Mouse (Mus musculus): ENCODE measurements at regions not wholly inside any gene's neighbourhood (a gene's known extent, or its start where the extent isn't known, plus 50 kb on each side); places are given as distances from the start of the nearest gene placed in this dataset.

- DNase-seq (ENCODE audit: low spot score) = no peak
Observed at GRCm38 (mm10) chr1:193949817-193950216, 579.7 kb upstream of the Camk1g start.

GRCm38 (mm10) chr1:193946953-193947586, 577.0 kb upstream of the Camk1g start:
- DNase-seq (ENCODE audit: low spot score) = no peak

GRCm38 (mm10) chr1:193935969-193936368, 565.9 kb upstream of the Camk1g start:
- no peak for DNase-seq (ENCODE audit: low spot score)

- DNase-seq (ENCODE audit: low spot score) = no peak
Observed at GRCm38 (mm10) chr1:193934308-193934707, 564.2 kb upstream of the Camk1g start.

- no peak for DNase-seq (ENCODE audit: low spot score)
Observed at GRCm38 (mm10) chr1:193931131-193931729, 561.1 kb upstream of the Camk1g start.

GRCm38 (mm10) chr1:193928607-193929006, 558.5 kb upstream of the Camk1g start:
- DNase-seq (ENCODE audit: low spot score) = no peak

- DNase-seq (ENCODE audit: low spot score) = no peak
Observed at GRCm38 (mm10) chr1:193922756-193923155, 552.7 kb upstream of the Camk1g start.

- DNase-seq (ENCODE audit: low spot score) = no peak
Observed at GRCm38 (mm10) chr1:193919243-193919642, 549.1 kb upstream of the Camk1g start.

GRCm38 (mm10) chr1:193905711-193906110, 535.6 kb upstream of the Camk1g start:
- no peak for DNase-seq (ENCODE audit: low spot score)

- no peak for DNase-seq (ENCODE audit: low spot score)
Observed at GRCm38 (mm10) chr1:193894072-193894471, 524.0 kb upstream of the Camk1g start.

- no peak for DNase-seq (ENCODE audit: low spot score)
Observed at GRCm38 (mm10) chr1:193876540-193876939, 506.4 kb upstream of the Camk1g start.

GRCm38 (mm10) chr1:193876121-193876520, 506.0 kb upstream of the Camk1g start:
- DNase-seq (ENCODE audit: low spot score) = no peak

GRCm38 (mm10) chr1:193875287-193875686, 505.2 kb upstream of the Camk1g start:
- no peak for DNase-seq (ENCODE audit: low spot score)

GRCm38 (mm10) chr1:193870731-193871130, 500.6 kb upstream of the Camk1g start:
- DNase-seq (ENCODE audit: low spot score) = no peak

- no peak for DNase-seq (ENCODE audit: low spot score)
Observed at GRCm38 (mm10) chr1:193868639-193869320, 498.7 kb upstream of the Camk1g start.

- no peak for DNase-seq (ENCODE audit: low spot score)
Observed at GRCm38 (mm10) chr1:193860767-193861299, 490.7 kb upstream of the Camk1g start.

- DNase-seq (ENCODE audit: low spot score) = no peak
Observed at GRCm38 (mm10) chr1:193860354-193860753, 490.3 kb upstream of the Camk1g start.

- no peak for DNase-seq (ENCODE audit: low spot score)
Observed at GRCm38 (mm10) chr1:193859257-193860125, 489.4 kb upstream of the Camk1g start.

- no peak for DNase-seq (ENCODE audit: low spot score)
Observed at GRCm38 (mm10) chr1:193847922-193848321, 477.8 kb upstream of the Camk1g start.

GRCm38 (mm10) chr1:193844868-193845267, 474.8 kb upstream of the Camk1g start:
- DNase-seq (ENCODE audit: low spot score) = no peak

- no peak for DNase-seq (ENCODE audit: low spot score)
Observed at GRCm38 (mm10) chr1:193844461-193844860, 474.4 kb upstream of the Camk1g start.

- no peak for DNase-seq (ENCODE audit: low spot score)
Observed at GRCm38 (mm10) chr1:193800998-193801397, 430.9 kb upstream of the Camk1g start.
